Mouse (Mus musculus): ENCODE results near the gene Etnk1.
A peak's percentile ranks its signal among the peaks of the same experiment; 100 is the strongest.

Etnk1 gene

DNA sequence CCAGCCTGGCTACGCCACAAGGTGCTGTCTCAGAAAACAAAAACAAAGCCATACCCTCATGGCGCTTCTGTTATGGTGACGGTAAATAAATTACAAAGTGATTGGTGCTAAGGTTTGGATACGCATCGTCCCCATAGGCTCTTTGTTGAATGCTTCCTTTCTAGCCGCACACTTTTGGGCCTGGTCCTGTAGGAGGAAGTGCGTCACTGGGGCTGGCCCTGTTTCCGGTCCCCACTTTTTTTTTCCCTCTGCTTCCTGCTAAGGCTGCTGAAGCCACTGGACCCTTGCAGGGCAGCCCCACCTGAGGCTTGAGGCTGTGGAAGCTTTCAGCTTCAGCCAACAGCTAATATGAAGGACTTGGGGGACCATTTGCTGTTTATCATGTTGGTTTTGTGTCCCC, 54.2 kb downstream of the Etnk1 start:
- DNase-seq, result no peak

DNA sequence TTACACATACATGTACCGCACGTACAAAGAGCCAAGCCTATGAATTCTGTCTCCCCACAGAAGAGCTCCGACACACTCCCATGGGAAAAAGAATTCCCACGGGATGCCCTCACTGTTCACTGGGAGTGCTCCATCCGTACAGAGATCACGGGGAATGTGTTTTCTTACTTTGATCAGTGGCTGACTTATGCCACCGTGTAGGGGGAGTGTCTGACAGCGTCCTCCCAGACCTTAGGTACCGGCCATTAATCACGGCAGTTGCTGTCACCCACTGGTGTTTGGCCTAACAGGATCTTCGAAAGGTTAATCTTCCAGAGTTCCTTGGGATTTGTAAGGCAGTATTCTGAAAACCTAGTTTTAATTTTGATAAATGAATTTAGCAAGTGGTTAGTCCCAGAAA, 57.0 kb downstream of the Etnk1 start:
- DNase-seq, result no peak

DNA sequence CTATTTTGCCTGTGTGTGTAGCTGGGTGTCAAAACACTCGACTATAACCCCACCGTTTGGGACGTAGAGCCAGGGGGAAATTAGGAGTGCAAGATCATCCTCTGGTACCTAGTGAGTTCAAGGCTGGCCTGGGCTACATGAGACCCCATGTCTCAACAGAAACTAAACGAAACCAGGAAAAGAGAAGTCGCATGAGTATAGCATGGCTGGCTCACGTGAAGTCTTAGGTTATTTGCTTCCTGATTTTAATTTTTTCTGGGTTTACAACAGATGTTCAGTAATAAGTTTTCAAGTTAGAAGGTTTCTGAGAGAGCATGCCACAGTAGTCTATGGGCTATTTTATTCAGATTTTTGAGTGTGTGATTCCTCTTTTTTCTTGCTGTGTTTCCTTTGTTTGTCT, 57.9 kb downstream of the Etnk1 start:
- DNase-seq, result no peak

DNA sequence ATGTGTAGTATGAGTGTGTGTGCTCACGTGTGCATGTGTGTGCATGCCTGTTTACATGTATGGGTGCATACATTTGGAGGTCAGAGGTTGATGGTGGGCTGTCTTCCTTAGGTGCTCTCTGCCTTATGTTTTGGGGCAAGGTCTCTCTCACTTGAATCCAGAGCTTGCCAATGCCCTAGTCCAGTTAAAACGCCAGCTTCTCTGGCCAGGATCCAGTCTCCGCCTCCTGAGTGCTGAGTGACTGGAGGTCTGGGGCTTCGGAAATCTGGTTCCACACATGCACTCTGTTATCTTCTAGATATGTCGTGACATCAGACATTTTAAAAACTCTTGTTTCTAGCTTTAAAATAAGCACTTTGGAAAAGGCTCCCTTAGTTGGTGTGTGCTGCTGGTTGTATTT, 61.7 kb downstream of the Etnk1 start:
- DNase-seq, result no peak

DNA sequence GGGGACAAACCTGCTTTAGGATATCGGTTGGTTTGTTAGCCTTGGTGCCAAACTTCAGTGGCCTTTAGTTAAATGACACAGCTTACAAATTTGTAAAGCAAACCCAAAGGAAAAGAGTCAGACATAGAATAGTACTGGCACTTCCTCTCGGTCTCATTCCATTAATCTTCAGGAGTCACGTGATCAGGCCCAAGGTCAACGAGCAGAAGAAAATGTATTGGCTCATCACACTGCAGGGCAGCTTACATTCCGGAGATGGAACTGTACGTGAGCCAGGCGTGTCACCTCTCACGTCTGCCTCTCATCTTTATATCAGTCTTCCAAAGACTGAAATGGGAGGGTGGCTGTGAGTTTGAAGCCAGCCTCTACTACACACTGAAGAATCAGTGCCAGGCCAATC, 62.9 kb downstream of the Etnk1 start:
- DNase-seq, result no peak

DNA sequence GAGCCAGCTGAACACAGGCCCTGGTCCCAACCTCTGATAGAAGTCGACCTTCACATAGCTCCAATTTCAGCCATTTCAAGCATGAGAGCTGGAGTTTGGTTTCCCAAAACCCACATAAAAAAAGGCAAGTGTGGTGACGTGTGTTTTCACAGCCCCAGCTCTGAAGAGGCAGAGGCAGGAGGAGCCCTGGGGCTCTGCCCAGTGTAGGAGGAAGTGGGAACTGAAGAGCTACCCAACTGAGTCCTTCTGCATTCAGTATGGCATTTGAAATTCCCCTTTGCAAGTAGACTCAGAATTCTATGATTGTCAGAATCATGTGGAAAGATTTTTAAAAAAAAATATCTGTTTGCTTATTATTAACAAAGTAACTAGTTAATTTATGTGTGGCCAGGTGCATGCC, 63.9 kb downstream of the Etnk1 start:
- DNase-seq, result no peak

DNA sequence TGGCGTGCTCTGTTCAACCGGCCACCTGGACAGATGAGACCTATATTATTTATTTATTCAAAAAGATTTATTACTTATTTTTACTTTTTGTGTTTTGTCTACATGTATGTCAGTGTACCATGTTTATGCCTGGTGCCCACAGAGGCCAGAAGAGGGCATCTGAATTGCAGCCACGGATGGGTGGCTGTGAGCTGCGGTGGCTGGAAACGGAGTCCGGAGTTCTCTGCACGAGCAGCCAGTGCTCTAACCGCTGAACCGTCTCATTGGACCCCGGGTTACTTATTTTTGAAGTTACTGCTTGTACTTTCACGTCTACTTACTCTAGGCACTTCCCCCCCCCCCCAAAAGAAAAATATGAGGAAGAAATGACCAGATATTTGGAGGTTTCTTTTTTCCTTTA, 65.7 kb downstream of the Etnk1 start:
- no peak for DNase-seq

DNA sequence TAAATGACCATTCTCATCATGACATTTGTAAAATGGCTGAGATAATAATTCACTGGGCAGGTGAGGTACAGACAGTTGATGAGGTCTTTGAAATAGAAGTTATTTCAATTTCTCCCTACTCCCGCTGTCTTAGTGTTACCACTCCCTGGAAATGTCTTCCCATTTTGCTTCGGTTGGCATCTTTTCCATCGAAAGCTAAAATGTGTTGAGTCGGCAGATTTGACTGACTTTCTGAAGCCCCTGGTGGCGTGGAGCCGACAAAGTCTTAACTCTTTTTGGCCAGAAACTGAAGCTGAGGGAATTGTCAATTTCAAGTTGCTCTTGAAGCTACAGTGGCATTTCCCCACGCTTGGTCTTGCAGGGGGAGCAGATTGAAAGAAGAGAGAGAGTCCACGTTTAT, 67.8 kb downstream of the Etnk1 start:
- no peak for DNase-seq

DNA sequence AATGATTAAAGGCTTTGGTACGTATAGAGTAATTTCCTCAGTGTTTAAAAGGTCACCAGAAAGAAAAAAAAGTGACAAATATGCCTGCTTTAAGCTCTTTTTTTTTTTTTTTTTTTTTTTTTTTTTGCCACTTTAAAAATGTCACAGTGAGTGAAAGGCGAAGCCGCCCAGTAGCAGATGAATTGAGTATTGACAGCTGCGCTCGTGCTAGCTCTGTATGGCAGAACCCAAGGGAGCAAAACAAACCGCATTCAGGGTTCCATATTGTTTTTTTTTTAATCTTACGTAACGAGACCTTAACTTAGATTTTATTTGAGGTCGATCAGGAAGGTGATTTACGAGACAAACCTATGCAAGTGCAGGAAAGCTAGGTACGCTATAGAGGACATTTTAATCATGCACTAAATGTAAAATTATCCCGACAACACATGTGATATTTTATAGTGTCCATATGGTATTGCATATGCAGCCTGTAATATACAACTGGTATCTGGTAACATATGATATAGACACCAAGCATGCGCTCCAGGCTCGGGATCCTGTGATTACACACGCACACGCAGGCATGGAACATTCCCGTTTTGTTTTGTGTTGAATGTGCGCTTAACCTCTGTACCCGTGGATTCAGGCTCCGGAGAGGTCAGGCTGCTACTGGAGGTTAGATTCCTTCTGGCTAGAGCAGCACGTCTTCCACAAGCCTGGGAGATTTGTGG, 72.5 kb downstream of the Etnk1 start:
- DNase-seq, result no peak

DNA sequence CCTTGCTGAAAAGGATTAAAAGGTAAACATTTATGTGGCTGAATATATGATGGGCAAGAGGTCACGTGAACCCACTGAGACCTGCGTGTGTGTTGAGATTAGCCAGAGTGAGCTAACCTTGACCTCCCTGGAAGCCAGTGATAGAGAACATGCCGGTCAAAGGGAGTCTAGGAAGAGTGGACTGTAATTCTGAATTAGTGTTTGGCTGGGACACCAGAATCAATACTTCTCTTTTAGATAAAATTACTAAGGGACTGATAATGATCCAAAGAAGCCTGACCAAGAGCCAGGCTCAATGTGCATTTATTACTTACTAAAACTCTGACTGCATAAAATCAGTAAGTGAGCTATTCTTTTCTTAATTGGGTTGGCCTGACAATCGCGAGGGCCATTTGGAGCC, 76.2 kb downstream of the Etnk1 start:
- no peak for DNase-seq

DNA sequence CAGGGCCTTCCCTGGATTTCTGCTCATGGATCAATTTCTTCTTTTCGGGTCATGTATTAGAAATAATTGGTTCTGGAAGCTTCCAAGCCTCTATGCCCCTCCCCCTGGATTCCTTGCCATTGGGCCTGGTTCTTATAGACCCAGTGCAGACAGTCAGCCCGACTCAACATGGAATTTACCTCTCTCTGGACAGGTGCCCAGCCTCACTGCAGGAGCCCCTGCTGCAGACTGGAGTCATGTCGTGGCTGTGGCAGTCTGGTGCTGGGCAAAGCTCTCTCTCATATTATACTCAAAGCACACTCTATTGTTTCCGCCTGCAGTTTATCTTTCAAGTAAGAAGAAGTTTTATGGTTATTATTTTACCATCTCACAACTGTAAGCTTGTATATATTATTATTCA, 90.9 kb downstream of the Etnk1 start:
- DNase-seq, result no peak

DNA sequence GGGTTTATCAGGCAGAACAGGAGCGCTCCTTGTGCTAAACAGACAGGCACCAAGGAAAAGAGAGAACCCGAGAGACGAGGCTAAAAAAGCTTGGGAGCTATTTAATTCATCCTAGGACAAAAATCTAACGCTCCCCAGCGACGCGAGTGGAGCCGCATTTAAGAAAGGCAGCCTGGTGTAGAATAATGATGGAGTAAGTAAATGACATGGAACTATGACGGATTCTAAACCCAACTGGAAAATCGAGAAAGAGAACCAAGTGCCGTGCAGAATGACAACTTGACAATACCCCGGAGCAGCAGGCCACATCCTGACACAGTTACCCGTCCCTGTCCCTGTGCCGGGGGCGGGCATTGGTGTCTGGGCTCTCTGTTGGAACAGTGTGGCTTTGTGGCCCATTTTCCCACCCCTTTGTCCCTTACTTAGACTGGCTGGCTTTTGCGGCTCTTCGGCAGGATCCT, 92.2 kb downstream of the Etnk1 start:
- peak; percentile 66 for DNase-seq

DNA sequence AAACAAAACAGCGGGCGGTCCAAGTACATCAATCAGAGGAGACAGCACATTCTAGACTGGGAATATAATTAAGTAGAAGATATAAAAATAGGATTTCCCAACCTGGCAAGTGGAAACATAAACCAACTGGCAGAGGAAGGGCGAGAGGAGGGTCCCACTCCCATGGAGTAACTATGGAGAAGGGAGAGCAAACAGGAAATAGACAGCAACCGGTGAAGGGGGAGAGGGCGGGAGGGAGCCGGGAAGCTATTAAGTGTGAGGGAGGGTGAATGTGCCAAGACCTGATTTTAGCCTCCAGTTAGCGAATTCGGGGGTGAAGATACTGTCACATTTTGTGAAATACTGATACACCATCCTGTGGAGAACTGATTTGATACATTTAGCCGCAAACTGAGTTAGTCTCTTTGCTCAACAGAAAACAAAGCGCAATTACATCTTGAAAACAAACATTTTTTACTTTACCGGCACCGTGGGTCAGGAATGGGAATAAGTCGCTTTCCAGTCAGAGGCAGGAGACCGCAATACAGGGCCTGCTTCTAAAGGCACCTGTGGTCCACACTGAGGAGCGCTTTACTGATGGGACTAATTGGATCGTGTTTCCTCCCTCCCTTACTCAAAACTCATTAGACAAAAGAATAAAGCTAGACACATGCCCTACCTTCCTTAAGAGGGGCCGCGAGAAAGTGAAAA, 93.0 kb downstream of the Etnk1 start:
- peak; percentile 68 for DNase-seq

DNA sequence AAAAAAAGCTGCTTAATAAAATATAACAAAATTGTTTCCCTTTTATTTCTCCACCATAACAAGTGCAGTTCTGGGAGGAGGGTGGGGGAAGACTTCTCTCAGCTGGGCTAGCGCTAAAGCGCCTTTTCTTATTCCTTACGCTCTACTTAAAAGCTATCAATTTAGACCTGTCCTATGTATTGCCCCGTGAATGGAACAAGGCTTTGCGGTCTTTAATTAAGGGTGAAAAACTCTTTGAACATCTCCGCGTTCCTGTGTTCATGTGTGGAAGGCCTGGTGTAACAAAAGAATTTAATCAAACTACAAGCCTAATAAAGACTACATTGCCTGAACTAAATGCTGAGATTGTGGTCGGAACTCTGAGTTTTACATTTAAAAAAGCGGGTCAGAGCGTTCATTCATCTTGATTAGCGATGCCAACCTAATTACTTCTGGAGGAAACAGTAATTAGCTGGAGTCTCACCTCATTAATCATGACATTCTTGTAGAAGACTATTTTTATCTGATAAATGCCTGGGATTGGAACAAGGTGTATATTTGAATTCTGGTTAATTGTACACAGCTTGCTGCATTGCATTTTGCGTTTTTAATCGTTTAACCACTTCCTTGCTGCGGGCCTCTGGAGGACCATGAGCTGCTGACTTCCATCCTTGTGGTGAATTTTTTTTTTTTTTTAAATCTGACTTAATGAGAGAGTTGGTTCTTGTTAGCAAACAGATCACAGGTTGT, 93.7 kb downstream of the Etnk1 start:
- peak; percentile 76 for DNase-seq

DNA sequence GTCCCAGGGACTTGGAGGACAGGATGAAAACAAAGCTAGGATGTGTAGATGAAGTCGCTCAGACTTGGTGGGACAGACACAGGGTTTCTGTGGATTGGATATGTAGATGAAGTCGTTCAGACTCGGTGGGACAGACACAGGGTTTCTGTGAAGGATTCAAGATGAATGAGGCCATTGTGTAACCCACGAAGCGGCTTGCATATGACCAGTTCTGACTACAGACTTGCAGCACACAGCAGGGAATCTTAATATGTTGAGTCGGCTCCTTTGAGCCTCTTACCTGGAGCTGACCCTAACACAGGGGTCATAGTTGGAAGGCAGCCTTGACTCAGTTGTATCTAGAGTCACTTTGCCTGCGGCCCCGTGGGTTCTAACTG, 94.3 kb downstream of the Etnk1 start:
- peak; percentile 61 for DNase-seq

DNA sequence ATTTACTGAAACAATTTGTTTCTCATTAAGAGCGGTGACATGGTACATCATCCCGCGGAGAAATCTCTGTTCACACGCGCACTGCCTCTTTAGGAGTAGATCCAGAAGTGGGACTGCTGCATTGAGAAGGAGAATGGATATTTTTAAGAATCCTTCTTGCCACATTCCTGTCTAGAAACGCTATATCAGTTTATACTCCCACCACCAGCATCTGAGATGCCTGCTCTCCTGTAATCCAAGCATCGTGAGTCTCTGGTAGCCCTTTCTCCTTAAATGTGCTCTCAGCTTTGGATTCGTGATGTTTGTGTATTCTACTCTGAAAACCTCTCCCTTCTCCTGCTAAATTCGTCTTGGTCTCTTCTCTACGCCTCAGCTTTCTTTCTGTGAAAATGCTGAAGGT, 98.5 kb downstream of the Etnk1 start:
- no peak for DNase-seq

DNA sequence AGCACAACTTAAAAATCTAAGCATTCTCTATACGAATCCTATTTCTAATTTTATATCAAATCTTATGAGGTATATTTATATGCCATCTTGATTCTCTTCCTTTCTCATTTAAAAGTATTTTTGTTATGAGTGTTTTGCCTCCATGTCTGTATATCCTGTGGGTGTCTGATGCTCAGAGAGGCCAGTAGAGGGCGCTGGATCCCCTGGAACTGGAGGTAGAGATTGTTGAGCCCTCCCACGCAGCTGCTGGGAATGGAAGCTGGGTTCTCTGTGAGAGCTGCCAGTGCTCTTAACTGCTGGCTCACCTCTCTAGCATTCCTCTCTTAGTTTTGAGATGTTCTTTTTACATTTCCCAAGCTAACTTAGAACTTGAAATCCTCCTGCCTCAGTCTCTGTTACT, 112.2 kb downstream of the Etnk1 start:
- DNase-seq, result no peak

Measured in retina, postnatal 1 day (tissue).